Mouse (Mus musculus) liver, embryonic 16.5 days (tissue): ENCODE data around the gene Znrd1. TPM values are rescaled to one million over a fixed set of nuclear protein-coding genes. Genes with fewer than 3 reads are reported as not detected.

Experiments used
- ATAC-seq: fragments of 200-750 bp; cut with Nextera tagmentation; 2 replicates; pipeline ENCODE4 v1.8.0; 2017; ENCODE audit warnings: low read depth, mild to moderate bottlenecking, moderate number of reproducible peaks, moderate library complexity
- H3K27ac ChIP-seq: fragments of 300-500 bp; sonication (generic); 2 replicates; pipeline ENCODE4 v1.5.1; 2014; ENCODE audit warnings: mild to moderate bottlenecking, low read length
- H3K27me3 ChIP-seq: fragments of 300-500 bp; sonication (generic); 2 replicates; pipeline ENCODE4 v1.6.1; 2014; ENCODE audit warnings: low read depth, low read length, mixed read lengths; ENCODE audit not compliant: control insufficient read depth, insufficient read depth
- H3K36me3 ChIP-seq: fragments of 300-500 bp; sonication (generic); 2 replicates; pipeline ENCODE4 v1.6.1; 2014; ENCODE audit warnings: mild to moderate bottlenecking; ENCODE audit not compliant: control insufficient read depth, insufficient read depth
- H3K4me1 ChIP-seq: fragments of 300-500 bp; sonication (generic); 2 replicates; pipeline ENCODE4 v1.6.1; 2014; ENCODE audit warnings: low read depth, low read length, mixed read lengths; ENCODE audit not compliant: control insufficient read depth
- H3K4me2 ChIP-seq: fragments of 300-500 bp; sonication (generic); 2 replicates; pipeline ENCODE4 v1.6.1; 2014; ENCODE audit warnings: low read depth, low read length, mixed read lengths
- H3K4me3 ChIP-seq: fragments of 300-500 bp; sonication (generic); 2 replicates; pipeline ENCODE4 v1.5.1; 2014; ENCODE audit warnings: low read depth, mild to moderate bottlenecking, low read length
- H3K9ac ChIP-seq: fragments of 300-500 bp; sonication (generic); 2 replicates; pipeline ENCODE4 v1.6.1; 2014; ENCODE audit warnings: low read depth, low read length
- H3K9me3 ChIP-seq: fragments of 300-500 bp; sonication (generic); replicated peaks from 2 replicates; pipeline ENCODE4 v1.6.1; 2016; ENCODE audit warnings: low read length; ENCODE audit not compliant: control insufficient read depth
- WGBS: fragments of 180-500 bp; shearing (Covaris S2); extraction: QIAGEN DNeasy Blood & Tissue Kit; methylation state at CpG from one replicate; pipeline ENCODE4 v1.1.7; 2014; ENCODE audit not compliant: insufficient replicate concordance; 5-methylcytosine and 5-hydroxymethylcytosine counted together
- polyA plus RNA-seq: library from polyadenylated mRNA; unstranded; fragments of >200 nt; fragmentation: Nextera tagmentation; extraction: Ambion mirVana; gene quantifications from 2 replicates; pipeline ENCODE4 v1.2.1, GENCODE M21; 2015

Znrd1 gene
- polyA plus RNA-seq, 1 experiment from 2014 or later = 20.9 TPM

DNA sequence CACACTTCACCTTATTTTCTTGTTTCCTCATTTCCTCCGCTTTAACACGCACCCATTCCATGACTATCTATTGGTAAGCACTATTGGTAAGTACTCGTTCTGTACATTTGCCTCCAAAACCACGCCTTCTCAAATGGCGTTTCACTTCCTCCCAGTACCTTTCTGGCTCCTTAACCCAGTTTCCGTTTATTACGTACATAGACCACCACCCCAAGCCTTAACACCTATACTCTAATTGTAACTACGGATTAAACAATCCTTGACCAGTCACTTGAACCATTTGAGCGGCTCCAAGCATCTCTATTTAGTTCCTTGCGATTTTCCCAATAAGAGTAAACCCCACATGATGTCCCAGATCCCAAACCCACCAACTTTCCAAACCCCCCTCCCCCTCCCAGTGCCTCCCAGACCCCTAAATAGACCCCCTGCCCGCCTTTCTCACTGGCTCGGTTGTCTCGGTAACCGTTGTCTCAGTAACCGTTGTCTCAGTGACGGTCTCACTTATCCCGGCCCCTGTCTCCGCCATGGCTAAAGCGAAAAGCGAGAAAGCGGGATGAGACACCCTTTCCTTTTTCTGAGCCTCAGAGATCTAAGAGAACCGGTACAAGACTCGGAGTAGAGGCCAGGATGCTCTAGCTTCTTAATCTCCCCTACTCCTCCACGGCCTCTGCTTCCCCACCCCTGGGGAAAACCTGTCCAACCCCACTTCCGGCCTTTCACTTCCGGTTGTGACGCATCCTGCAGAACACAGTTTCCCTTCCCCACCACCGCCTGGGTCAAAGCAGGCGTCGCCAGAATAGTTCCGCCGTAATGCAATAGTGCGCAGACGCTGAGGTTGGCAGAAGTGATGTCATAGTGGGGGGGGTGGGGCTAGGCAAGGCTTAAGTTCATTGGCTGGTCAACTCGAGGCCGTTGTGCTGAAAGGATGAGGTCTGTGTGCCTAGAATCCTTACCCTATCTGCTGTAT is 7.1 kb downstream of the Znrd1 start, which contains the start of gene Ppp1r11:
Gene Ppp1r11, minus strand, starts transcription at position 761 of the 967 bp plus-strand sequence.
- Histone ChIP-seq H3K9me3 (no peaks in the 10 kb centered on the region), H3K4me1 (peaks cover 8% of the 10 kb centered on the region)
- under 1% methylated on average over 36 of the region's 36 CpGs for WGBS

DNA sequence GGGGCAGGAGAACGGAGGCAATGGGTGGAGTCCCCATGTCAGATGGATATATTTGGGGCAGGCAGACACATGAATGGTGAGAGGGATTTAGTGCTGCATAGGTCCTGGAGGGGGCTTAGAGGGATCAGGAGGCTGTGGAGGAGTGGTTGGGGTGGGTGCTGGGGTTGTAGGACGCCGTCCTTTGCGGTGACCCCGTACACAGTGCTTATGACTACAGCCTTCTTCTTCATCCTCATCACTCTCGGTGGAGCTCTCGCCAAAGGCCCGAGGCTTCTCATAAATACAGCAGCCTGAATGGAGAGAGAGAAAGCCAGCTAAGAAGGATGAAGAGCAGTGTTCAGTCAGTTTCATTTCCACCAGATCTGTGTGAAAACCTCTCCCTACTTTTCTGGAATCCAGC is 9.1 kb downstream of the Znrd1 start:
- no peak overlapping the region for H3K9ac ChIP-seq
- H3K36me3 ChIP-seq = peaks cover 8% of the 10 kb centered on the region; the same call in 1 of the 2 replicates
- ATAC-seq = no peak
- no peak overlapping the region for H3K4me3 ChIP-seq
- H3K27me3 ChIP-seq = peaks cover 40% of the 10 kb centered on the region
- no peak overlapping the region for H3K4me2 ChIP-seq
- no peaks in the 10 kb centered on the region for H3K9me3 ChIP-seq
- peaks cover 8% of the 10 kb centered on the region for H3K4me1 ChIP-seq
- H3K27ac ChIP-seq = no peak overlapping the region
- WGBS = 77% methylated on average over 8 of the region's 8 CpGs

More for the DNA sequence above, 7.1 kb downstream of the Znrd1 start, which contains the start of gene Ppp1r11:
- Histone ChIP-seq H3K27ac (peak within 1 kb of the TSS; percentile 56), H3K4me3 (peak within 1 kb of the TSS; percentile 70), H3K36me3 (peaks cover 8% of the 10 kb centered on the region; the same call in 1 of the 2 replicates), H3K27me3 (peaks cover 20% of the 10 kb centered on the region), H3K9ac (peak within 1 kb of the TSS; percentile 65), H3K4me2 (peak within 1 kb of the TSS; percentile 78)
- ATAC-seq = peak; percentile 98

DNA sequence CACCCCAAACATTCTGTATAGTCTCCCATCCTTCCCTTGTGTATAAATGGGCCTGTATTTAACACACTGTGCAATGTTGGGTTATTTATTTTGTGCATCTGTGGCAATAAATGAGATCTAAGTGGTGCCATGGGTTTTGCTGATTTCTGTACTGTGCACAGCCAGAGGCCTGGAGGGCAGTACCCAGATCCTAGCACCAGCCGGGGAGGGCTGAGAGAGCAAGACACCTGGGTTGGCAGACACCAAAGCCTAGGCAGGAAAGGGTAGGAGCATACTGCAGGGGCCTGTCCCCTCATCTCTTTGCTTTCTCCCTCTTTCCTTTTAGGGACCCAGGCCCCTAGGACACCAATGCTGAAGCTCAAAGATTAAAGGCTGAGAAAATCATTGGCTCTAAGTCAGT is 10.1 kb downstream of the Znrd1 start:
- peaks cover 50% of the 10 kb centered on the region for H3K27me3 ChIP-seq
- H3K27ac ChIP-seq = no peak overlapping the region
- 84% methylated on average over 1 of the region's 1 CpGs for WGBS
- no peak overlapping the region for H3K4me2 ChIP-seq
- H3K9ac ChIP-seq = no peak overlapping the region
- H3K4me3 ChIP-seq = no peak overlapping the region
- peaks cover 8% of the 10 kb centered on the region; the same call in 1 of the 2 replicates for H3K36me3 ChIP-seq
- H3K9me3 ChIP-seq = no peaks in the 10 kb centered on the region
- ATAC-seq = no peak
- peaks cover 8% of the 10 kb centered on the region for H3K4me1 ChIP-seq

DNA sequence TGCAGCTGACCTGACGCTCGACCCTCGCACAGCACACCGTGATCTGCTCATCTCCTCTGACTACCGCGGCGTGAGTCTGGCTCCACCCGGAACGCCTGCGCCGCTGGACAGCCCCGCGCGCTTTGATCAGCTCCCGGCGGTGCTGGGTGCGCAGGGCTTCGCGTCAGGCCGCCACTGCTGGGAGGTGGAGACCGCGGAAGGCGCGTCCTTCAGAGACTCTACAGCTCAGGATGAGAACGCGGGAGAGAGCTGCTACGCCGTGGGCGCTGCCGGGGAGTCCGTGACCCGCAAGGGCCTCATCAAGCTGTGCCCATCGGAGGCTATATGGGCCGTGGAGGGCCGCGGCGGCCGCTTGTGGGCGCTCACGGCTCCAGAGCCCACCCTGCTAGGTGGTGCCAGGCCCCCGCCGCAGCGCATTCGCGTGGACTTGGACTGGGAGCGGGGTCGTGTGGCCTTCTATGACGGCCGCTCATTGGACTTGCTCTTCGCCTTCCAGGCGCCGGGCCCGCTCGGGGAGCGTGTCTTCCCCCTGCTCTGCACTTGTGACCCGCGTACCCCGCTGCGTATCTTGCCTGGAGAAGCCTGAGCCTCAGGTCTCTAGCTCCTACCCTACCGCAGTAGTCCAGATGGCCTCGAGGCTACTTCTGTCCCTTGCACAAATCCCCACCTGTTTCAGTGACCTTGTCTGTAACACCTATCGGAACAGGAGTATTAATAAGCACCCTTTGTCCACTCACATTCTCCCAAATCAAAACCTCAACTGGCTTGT is 11.1 kb downstream of the Znrd1 start:
- H3K9ac ChIP-seq = peak overlapping the region; percentile 29; the same call in 1 of the 2 replicates

DNA sequence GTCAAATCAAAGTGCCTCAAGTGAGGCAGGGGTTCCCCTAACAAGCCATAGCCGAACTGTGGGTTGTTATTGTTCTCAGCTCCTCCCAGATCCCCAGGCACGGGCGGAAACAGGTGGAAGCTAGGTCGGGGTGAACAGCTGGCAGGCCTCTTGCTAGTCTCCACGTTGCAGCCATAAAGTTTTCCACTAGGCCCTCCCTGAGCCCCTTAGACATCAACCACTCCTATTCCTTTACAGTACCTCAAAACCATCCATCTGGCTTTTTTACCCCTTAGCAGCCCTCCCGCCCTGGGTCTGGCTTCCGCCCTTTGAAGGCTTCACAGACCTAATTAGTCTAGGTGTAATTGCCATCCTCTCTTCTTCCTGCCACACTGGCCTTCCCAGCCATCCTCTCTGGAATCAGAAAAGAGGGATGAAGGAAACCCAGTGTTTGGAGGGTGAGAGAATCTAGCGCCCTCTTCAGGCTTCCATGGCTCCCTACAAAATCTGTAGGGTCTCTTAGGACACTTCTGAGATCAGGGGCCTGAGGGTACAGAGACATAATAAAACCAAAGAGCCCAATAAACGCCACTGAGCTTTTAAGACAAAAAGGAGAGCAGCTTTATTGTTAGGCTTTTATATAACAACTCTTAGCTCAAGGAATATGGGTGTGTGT is 14.1 kb downstream of the Znrd1 start:
- no peak for ATAC-seq
- no peak overlapping the region for H3K9ac ChIP-seq
- no peaks in the 10 kb centered on the region; the same call in 1 of the 2 replicates for H3K4me1 ChIP-seq
- H3K27me3 ChIP-seq = peaks cover 70% of the 10 kb centered on the region
- WGBS = 19% methylated on average over 9 of the region's 9 CpGs
- H3K9me3 ChIP-seq = no peaks in the 10 kb centered on the region
- H3K4me2 ChIP-seq = no peak overlapping the region
- peaks cover 5% of the 10 kb centered on the region; the same call in 1 of the 2 replicates for H3K36me3 ChIP-seq
- H3K4me3 ChIP-seq = no peak overlapping the region
- no peak overlapping the region for H3K27ac ChIP-seq

More for the DNA sequence above, 11.1 kb downstream of the Znrd1 start:
- H3K4me3 ChIP-seq = peak overlapping the region; percentile 47
- H3K27ac ChIP-seq = no peak overlapping the region
- no peaks in the 10 kb centered on the region for H3K9me3 ChIP-seq
- H3K36me3 ChIP-seq = peaks cover 8% of the 10 kb centered on the region; the same call in 1 of the 2 replicates
- H3K4me2 ChIP-seq = peak overlapping the region; percentile 61
- ATAC-seq = no peak
- peaks cover 60% of the 10 kb centered on the region for H3K27me3 ChIP-seq
- H3K4me1 ChIP-seq = peaks cover 8% of the 10 kb centered on the region
- 2% methylated on average over 62 of the region's 62 CpGs for WGBS

DNA sequence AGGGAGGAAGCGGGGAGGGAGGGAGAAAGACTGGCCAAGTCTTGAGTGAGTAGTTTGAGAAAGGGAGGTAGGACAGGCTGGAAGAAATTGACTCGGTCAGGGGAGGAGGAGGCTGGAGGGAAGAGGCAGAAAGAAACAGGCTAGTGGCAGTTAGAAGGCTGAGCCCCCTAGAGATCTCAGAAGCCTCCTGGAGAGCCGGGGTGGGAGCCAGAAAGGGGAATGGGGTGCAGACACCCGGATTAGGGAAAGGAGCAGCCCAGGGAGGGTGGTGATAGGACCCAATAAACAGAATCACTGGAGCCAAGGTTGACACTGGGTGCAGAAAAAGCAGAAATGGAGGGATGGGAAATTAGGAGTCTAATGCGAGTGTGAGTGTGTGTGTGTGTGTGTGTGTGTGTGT is 14.7 kb downstream of the Znrd1 start:
- H3K27me3 ChIP-seq = peaks cover 70% of the 10 kb centered on the region
- ATAC-seq = no peak
- no peak overlapping the region for H3K27ac ChIP-seq
- H3K9ac ChIP-seq = no peak overlapping the region
- WGBS = 17% methylated on average over 5 of the region's 5 CpGs
- H3K4me3 ChIP-seq = no peak overlapping the region
- no peak overlapping the region for H3K4me2 ChIP-seq
- H3K4me1 ChIP-seq = no peaks in the 10 kb centered on the region; the same call in 1 of the 2 replicates
- no peaks in the 10 kb centered on the region; the same call in 1 of the 2 replicates for H3K36me3 ChIP-seq
- H3K9me3 ChIP-seq = no peaks in the 10 kb centered on the region

DNA sequence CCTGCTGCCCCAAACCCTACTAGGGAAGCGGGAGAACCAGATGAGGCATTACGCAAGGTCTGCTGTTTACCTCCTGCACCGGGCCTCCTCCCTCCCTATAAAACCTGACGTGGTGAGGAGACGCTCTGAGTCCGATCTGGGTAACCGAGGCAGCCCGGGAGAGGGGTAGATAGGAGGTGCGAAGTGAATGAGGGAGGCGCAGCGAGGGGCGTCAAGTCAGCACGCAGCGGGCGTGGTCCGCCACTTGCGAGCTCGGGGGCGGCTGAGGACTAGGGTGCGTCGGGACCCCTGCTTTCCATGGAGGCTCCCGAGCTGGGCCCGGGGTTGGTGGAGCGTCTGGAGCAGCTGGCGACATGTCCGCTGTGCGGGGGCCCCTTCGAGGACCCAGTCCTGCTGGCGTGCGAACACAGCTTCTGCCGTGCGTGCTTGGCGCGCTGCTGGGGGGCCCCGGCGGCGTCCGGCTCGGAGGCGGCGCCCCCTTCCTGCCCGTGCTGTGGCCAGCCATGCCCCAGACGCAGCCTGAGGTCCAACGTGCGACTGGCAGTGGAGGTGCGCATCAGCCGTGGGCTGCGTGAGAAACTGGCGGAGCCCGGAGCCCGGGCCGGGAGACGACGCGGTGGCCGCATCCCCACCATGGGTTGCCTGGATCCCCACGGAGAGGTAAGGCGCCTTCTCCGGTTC is 15.4 kb downstream of the Znrd1 start, which contains the start of gene Rnf39:
Gene Rnf39, plus strand, starts transcription at position 128 of the 681 bp plus-strand sequence.
- 4% methylated on average over 59 of the region's 59 CpGs for WGBS
- Histone ChIP-seq H3K9ac (no peak within 1 kb of the TSS), H3K4me2 (peak within 1 kb of the TSS; percentile 49), H3K9me3 (no peaks in the 10 kb centered on the region), H3K4me3 (peak within 1 kb of the TSS; percentile 41), H3K4me1 (no peaks in the 10 kb centered on the region; the same call in 1 of the 2 replicates), H3K27ac (no peak within 1 kb of the TSS), H3K27me3 (peaks cover 67% of the 10 kb centered on the region), H3K36me3 (no peaks in the 10 kb centered on the region)
- no peak for ATAC-seq

DNA sequence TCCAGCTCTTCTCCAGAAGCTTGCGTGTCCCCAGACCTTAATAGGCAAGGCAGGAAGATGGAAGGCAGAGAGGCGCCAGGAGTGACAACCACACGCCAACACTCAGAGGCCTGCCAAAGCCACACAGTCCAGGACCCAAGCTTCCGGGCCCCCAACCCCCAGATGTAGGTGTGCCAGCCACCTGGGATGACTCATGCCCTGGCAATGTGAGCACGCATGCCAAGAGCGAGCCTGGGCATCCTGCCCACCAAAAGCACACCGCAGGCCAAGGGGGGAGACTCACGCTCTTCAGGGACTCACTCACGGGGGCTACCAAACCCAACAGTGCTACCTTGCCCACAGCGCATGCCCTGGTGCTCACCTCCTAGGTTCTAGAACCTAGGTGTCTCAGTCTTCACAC is 16.0 kb downstream of the Znrd1 start:
- Histone ChIP-seq H3K36me3 (no peaks in the 10 kb centered on the region), H3K27ac (no peak overlapping the region), H3K4me2 (no peak overlapping the region), H3K4me1 (no peaks in the 10 kb centered on the region; the same call in 1 of the 2 replicates), H3K9ac (no peak overlapping the region), H3K27me3 (peaks cover 62% of the 10 kb centered on the region), H3K4me3 (no peak overlapping the region), H3K9me3 (no peaks in the 10 kb centered on the region)
- no peak for ATAC-seq
- 36% methylated on average over 10 of the region's 10 CpGs for WGBS
